Mouse (Mus musculus): ENCODE data around the gene Tmem229b.

The Tmem229b gene

GRCm38 (mm10) chr12:78952484-78952883 is 54.9 kb downstream of the Tmem229b start:
- in situ Hi-C loops (cut with MseI, MboI): no loop called here

- in situ Hi-C loops (cut with MseI, MboI): no loop called here
These were observed 55.4 kb downstream of the Tmem229b start for GRCm38 (mm10) chr12:78952053-78952452.

- in situ Hi-C loops (cut with MseI, MboI): no loop called here
These were observed 59.8 kb downstream of the Tmem229b start for GRCm38 (mm10) chr12:78947661-78948060.

DNA sequence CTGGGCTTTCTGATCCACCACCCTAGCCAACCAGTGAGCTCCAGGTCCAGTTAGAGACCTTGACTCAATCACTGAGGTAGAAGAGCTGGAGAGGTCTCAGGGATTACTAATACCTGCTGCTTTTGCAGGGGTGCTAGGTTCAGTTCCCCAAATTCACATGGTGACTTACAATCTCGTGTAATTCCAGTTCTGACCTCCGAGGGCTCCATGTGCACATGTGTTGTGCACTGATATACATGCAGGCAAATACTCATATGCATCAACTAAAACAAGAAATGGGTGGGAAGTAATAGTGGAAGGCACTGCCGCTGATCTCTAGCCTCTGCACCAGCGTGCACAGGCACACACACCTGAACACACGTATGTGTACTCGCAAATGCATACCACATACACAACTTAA is 60.3 kb downstream of the Tmem229b start:
- in situ Hi-C loops (cut with MseI, MboI): no loop called here

DNA sequence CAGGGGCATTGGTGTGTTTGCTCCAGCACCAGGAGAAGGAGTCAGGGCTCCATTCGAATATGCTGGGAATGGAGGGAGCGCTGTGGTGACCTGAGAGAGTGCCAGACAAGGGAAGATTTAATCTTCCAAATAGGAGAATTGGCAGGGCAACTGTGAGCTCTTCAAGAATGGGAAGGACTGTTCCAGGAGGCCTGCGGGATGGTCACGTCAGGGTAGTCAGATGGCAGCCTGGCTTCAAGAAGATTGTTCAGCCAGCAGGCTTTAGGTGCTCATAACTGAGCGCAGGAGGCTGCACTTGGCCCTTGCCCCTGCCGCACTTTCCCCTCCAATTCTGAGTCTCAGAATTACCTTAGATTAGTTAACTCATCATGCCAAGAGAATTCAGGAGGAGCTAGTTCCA is 64.5 kb downstream of the Tmem229b start:
- in situ Hi-C loops (cut with MseI, MboI): no loop called here

DNA sequence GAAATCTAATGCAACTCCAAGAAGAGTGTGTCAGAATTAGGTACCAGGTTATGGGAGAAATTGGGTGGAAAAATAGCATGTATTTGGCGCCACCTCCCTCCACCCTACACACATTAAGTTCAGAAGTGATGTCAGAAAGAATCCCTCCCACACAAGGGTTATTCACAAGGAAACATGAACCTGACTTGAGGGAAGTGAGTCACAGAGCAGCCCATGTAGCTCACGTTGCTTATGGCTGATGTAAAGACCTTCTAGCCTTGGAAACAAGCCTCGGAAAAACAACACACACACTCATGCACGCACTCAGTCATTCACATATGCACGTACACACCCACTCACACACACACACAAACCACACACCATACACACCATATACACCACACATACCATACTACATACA is 67.3 kb downstream of the Tmem229b start:
- in situ Hi-C loops (cut with MseI, MboI): no loop called here

DNA sequence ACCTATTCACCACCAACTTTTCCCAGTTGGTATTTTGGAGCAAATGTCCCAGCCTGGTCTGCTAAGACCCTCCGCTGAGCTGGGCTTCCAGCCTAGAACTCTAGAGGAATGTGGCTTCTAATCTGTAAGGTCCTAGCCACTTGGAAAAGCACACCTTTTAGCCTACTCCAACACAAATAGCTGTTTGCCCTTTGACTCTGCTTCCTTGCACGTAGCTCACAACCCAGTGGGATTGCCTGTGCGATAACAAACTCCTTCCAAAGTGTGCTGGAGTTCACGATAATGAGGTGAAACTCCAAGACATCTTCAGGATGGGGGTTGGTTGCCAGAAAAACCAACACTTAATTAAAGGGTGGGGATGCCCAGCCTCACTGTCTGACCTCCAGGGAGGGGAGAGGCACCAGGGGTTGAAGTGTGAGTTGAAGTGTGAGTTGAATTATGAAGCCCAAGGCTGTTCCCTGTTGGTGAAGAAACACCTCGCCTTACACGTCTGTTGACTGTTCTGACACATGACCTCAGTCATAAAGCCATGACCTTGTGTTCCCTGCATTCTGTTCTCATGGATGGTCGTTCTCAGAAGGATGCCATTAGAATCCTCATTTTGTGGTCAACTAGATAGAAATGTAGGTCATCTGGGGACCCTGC is 67.9 kb downstream of the Tmem229b start:
- in situ Hi-C loops (cut with MseI, MboI): loop anchor here in 1 of 2 experiments (5.0 kb wide), 1 partner anchor 68 kb away; the partner anchor contains the start of gene Tmem229b

DNA sequence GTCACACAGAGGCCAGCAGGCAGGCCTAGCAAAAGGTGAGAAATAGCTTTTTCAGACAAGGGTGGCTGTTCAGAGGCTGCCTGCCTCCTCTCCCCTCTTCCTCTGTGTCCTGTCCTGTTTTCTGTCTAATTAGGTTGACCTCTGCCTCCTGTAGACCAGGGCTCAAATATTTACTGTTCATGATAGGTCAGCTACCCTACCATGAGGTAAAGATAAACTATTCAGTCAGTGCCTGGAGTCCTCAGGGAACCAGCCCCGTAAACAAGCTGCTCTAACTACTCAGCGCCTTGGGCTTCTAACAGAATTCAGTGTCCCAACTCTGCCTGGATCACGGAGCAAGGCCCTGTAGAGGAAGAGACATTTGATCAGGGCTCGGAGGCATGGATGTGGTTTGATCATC is 70.9 kb downstream of the Tmem229b start:
- in situ Hi-C loops (cut with MseI, MboI): loop anchor here in 1 of 2 experiments (5.0 kb wide), 1 partner anchor 71 kb away; the partner anchor contains the start of gene Tmem229b

GRCm38 (mm10) chr12:78929900-78930299 is 77.5 kb downstream of the Tmem229b start:
- in situ Hi-C loops (cut with MseI, MboI): no loop called here

DNA sequence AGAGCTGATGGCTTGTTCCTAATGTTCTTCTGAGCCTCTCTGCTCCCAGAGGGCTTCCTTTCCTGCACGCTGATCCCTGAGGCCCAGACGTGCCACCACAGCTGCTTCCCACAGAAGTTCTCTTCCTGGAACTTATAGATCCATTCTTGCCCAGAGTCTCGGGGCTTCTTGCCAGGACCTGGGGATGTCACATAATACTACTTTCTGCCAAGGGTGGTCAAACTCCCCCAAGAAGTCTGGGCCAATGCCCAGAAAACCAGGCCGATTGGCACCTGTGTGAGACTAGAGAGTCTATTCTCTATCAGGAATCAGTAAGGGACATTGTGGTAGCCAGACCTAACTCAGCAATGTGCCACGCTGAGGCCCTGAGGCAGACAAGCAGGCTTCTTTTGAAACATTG is 80.1 kb downstream of the Tmem229b start:
- in situ Hi-C loops (cut with MseI, MboI): no loop called here

DNA sequence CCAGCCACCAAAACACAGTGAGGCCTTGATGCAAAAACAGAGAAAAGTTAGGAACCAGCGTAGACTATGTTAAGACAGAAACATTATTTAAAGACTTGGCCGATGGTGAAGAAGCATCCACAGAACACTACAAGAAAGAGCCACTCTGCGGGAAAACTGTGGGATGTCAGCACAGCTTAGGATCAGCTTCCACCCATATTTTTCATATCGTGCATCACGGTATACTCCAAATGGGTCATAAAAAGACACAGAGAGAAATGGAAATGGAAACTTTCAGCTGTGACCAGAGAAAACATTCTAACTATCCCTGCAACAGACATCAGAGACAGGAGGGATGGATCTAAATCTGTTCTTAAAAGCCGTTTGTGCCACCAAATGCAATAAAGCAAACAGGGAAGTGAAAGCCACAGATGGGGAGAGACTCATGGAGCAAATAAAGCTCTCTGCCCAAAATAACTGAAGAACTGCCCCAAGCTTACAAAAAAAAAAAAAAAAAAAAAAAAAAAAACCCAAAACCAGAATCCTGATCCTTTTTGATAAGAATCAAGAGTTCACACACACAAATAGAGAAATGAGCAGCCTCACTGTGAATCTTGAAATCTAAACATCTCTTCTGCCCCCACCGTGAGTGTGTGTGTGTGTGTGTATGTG is 83.8 kb downstream of the Tmem229b start:
- in situ Hi-C loops (cut with MseI, MboI): loop anchor here in 1 of 2 experiments (5.0 kb wide), 1 partner anchor 99 kb away; no protein-coding TSS in a partner anchor

DNA sequence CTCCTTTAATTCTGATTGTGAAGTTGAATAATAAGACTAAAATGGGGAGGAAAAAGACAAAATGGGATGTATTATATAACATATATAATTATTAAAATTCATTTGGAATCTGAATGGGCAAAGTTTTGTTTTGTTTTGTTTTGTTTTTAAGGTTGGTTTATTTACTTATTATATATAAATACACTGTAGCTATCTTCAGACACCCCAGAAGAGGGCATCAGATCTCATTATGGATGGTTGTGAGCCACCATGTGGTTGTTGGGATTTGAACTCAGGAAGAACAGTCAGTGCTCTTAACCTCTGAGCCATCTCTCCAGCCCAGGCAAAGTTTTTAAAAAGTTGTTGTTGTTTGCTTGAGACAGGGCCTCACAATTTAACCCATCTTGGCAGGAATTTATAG is 84.5 kb downstream of the Tmem229b start:
- in situ Hi-C loops (cut with MseI, MboI): loop anchor here in 1 of 2 experiments (5.0 kb wide), 1 partner anchor 99 kb away; no protein-coding TSS in a partner anchor

DNA sequence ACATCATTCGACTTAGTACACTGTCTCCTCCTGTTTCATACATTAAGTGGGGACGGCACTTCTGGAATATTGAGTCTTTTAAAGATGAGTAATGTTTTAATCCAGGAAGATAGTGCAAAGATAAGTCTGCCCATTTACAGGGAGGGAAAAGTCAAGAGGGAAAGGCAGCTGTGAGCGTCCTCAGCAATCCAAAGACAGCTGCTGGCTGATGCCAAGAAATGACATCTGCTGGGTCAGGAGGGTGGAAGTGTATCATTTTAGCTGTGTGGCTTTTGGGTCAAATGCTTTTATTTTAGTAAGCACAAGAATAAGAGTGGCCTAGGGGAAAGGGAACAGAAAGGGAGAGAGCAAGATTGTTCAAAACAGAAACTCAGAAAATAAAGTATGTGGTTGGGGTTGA is 85.4 kb downstream of the Tmem229b start:
- in situ Hi-C loops (cut with MseI, MboI): loop anchor here in 1 of 2 experiments (5.0 kb wide), 1 partner anchor 100 kb away; no protein-coding TSS in a partner anchor

- in situ Hi-C loops (cut with MseI, MboI): loop anchor here in 1 of 2 experiments (5.0 kb wide), 1 partner anchor 101 kb away; no protein-coding TSS in a partner anchor
These were observed 86.0 kb downstream of the Tmem229b start for GRCm38 (mm10) chr12:78921421-78921820.

- in situ Hi-C loops (cut with MseI, MboI): loop anchor here (5.0 kb wide), 1 partner anchor 178 kb away; no protein-coding TSS in a partner anchor
These were observed 88.2 kb downstream of the Tmem229b start for GRCm38 (mm10) chr12:78919079-78919712.

- in situ Hi-C loops (cut with MseI, MboI): loop anchor here (5.0 kb wide), 1 partner anchor 179 kb away; no protein-coding TSS in a partner anchor
These were observed 89.0 kb downstream of the Tmem229b start for GRCm38 (mm10) chr12:78918227-78919078.

- in situ Hi-C loops (cut with MseI, MboI): loop anchor here (5.0 kb wide), 1 partner anchor 181 kb away; no protein-coding TSS in a partner anchor
These were observed 91.1 kb downstream of the Tmem229b start for GRCm38 (mm10) chr12:78916278-78916677.

- in situ Hi-C loops (cut with MseI, MboI): loop anchor here (5.0 kb wide), 1 partner anchor 182 kb away; no protein-coding TSS in a partner anchor
These were observed 91.9 kb downstream of the Tmem229b start for GRCm38 (mm10) chr12:78915561-78915960.

DNA sequence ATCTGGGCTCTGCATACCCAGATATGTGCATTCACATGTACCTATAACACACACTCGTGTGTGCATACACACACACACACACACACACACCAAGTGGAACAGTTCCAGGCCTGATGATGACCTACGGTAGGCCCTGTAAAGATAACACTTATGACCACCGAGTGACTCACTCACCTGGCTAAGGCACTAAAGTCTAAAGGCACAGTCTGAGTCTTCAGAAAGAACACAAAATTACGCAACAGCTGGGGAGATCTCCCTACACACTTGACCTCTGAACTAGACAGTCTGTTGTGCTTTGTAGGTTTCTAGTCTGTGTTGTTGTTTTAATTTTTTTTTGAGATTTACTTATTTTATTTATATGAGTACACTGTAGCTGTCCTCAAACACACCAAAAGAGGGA is 93.0 kb downstream of the Tmem229b start:
- in situ Hi-C loops (cut with MseI, MboI): no loop called here

All from mouse trophoblast stem cell (cell line).